Mouse (Mus musculus): ENCODE measurements around the gene Efcc1.

DNA sequence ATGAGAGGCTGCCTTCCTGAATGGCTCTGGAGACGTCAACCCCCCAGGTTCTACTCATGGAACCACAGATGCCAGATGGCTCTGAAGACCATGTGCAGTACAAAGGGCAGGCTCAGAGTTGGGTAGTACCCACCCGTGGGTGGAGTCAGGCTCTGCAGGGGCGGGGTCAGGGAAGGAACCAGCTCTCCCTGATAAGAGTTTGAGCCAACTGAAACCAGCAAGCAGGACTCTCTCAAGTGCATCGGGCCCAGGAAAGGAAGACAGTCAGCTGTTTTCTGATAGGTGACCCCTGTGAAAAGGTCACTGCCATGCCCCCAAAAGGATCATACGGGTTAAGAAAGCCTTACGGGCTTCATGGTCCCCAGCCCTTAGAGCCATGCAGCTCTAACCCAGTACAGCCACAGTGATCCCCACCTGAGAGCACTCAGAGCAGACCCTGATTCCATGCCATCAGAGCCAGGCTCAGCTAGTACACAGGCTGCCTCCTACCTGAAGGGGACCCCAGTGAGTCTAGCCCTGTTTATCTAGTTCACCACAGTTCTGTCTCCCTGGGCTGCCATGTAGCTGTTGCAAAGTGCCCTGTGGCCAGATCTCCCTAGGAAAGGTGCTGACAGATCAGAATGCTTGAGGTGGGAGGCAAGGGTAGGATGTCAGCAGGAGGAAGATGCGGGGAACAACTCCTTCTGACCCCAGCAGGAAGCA, 60.3 kb downstream of the Efcc1 start:
- no peak for TF ChIP-seq POLR2A (IDR thresholded peaks at IDR 0.05; ENCODE audit: low read depth, low read length)
- TF ChIP-seq CTCF (conservative IDR thresholded peaks at IDR 0.05; ENCODE audit: insufficient read depth, insufficient read length, low read depth, low read length): no peak

Measured in kidney, adult 2 months (tissue).